Mouse (Mus musculus) heart, postnatal 25 days (tissue): ENCODE results near the gene Nhlrc4. TPM values are rescaled to one million over a fixed set of nuclear protein-coding genes. Genes with fewer than 3 reads are reported as not detected.

Experiments
- DNase-seq: peaks from one replicate; pipeline ENCODE4 v3.0.0; 2022; ENCODE audit warnings: low spot score
- intact Hi-C: fragments of 180-260 bp; cut with DNase I; formaldehyde crosslinking; loops from one replicate; pipeline ENCODE4 v1.15.1; 2025
- total RNA-seq, 2 experiments: library from RNA; stranded (reverse); gene quantifications; 2 replicates each; pipeline ENCODE4 v1.2.3; 2021

Nhlrc4 gene
- total RNA-seq, 2 experiments from 2014 or later: not detected

DNA sequence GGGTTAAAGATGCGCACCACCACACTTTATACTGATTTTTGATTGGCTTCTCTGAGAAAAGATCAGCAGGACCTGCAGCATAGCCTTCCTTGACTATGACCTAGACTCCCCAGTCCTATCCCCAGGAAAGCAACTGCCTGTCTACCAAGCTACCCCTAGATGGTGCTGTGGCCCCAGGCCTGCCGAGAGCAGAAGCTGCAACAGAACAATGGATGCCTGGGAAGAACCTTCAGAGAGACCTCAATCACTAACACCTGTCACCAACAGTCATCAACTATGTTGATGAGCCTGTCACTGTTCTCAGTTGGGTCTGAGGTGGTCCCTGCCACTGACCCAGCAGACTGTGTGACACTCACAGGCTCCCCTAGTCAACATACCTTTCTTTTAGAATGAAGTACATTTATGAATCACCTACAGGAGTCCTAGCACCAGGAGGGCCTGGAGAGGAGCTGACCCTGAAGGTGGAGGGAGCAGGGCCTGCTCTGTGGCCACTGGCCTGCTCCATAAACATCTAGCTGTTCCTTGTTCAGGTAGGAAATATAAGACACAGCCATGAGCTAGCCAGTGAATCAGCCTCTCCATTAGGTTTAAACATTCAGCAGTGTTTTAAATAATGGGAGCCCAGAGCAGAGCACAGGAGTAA lies 50.7 kb downstream of the Nhlrc4 start:
- intact Hi-C loops: loop anchor here (1.0 to 10.0 kb wide), 5 partner anchors 19 to 198 kb away; partner anchors contain the start of genes Decr2, Nhlrc4 and Pigq
- DNase-seq: no peak

Other genes with a start within 250 kb of the Nhlrc4 start
- under 1 TPM in 1 of 2 experiments, not detected in 1; 0.70 TPM for gene Gng13, start 227.8 kb downstream of the Nhlrc4 start, total RNA-seq
- 1 to 10 TPM; 1.6 to 1.9 TPM for gene Chtf18, start 217.5 kb downstream of the Nhlrc4 start, total RNA-seq
- gene Rpusd1, start 217.3 kb downstream of the Nhlrc4 start, total RNA-seq: 1 to 10 TPM; 5.3 to 5.6 TPM
- not detected for gene Mslnl, start 208.9 kb downstream of the Nhlrc4 start, total RNA-seq
- gene Msln, start 190.6 kb downstream of the Nhlrc4 start, total RNA-seq: 10 to 100 TPM; 21.2 to 28.5 TPM
- 10 to 100 TPM; 44.8 to 48.2 TPM for gene Narfl, start 171.2 kb downstream of the Nhlrc4 start, total RNA-seq
- gene Haghl, start 159.3 kb downstream of the Nhlrc4 start, total RNA-seq: 1 to 10 TPM; 5.5 to 9.1 TPM
- not detected for gene Ccdc78, start 158.4 kb downstream of the Nhlrc4 start, total RNA-seq
- gene Fam173a, start 152.1 kb downstream of the Nhlrc4 start, total RNA-seq: 10 to 100 TPM; 35.4 to 36.0 TPM
- under 1 TPM in 1 of 2 experiments, not detected in 1; 0.53 TPM for gene AC134908.4, start 149.3 kb downstream of the Nhlrc4 start, total RNA-seq
- gene Metrn, start 147.8 kb downstream of the Nhlrc4 start, total RNA-seq: 10 to 100 TPM; 74.4 to 75.1 TPM
- gene Fbxl16, start 135.9 kb downstream of the Nhlrc4 start, total RNA-seq: 1 to 10 TPM; 1.2 to 1.3 TPM
- gene Wdr24, start 121.3 kb downstream of the Nhlrc4 start, total RNA-seq: 10 to 100 TPM; 10.2 to 10.6 TPM
- gene Jmjd8, start 116.1 kb downstream of the Nhlrc4 start, total RNA-seq: 10 to 100 TPM; 35.5 to 36.6 TPM
- 100 to 1,000 TPM; 114 to 117 TPM for gene Stub1, start 111.6 kb downstream of the Nhlrc4 start, total RNA-seq
- gene Rhbdl1, start 107.7 kb downstream of the Nhlrc4 start, total RNA-seq: 1 to 10 TPM; 1.2 to 2.2 TPM
- gene Gm20683, start 103.2 kb downstream of the Nhlrc4 start, total RNA-seq: 1 to 10 TPM; 2.8 to 3.6 TPM
- gene Rhot2, start 100.1 kb downstream of the Nhlrc4 start, total RNA-seq: 100 to 1,000 TPM; 120 to 125 TPM
- gene Wdr90, start 83.5 kb downstream of the Nhlrc4 start, total RNA-seq: 1 to 10 TPM; 2.8 to 2.9 TPM
- 100 to 1,000 TPM; 261 to 270 TPM for gene Mcrip2, start 76.2 kb downstream of the Nhlrc4 start, total RNA-seq
- gene Mettl26, start 69.9 kb downstream of the Nhlrc4 start, total RNA-seq: 10 to 100 TPM; 13.6 to 14.4 TPM
- gene Wfikkn1, start 64.1 kb downstream of the Nhlrc4 start, total RNA-seq: under 1 TPM; 0.45 to 0.75 TPM
- gene Rab40c, start 25.2 kb downstream of the Nhlrc4 start, total RNA-seq: 10 to 100 TPM; 17.0 to 17.4 TPM
- gene Pigq, start within 50 bp of the Nhlrc4 start, total RNA-seq: 10 to 100 TPM; 49.0 to 55.6 TPM
- gene A930017K11Rik, start 7.6 kb upstream of the Nhlrc4 start, total RNA-seq: under 1 TPM; 0.17 to 0.18 TPM
- gene Capn15, start 40.8 kb upstream of the Nhlrc4 start, total RNA-seq: 1 to 10 TPM; 7.1 to 7.8 TPM
- gene Rab11fip3, start 124.6 kb upstream of the Nhlrc4 start, total RNA-seq: 10 to 100 TPM; 28.0 to 30.2 TPM
- gene Decr2, start 145.4 kb upstream of the Nhlrc4 start, total RNA-seq: 10 to 100 TPM; 11.0 to 11.7 TPM
- gene Nme4, start 150.6 kb upstream of the Nhlrc4 start, total RNA-seq: 1 to 10 TPM; 3.2 to 3.6 TPM
- 1 to 10 TPM; 2.5 to 3.1 TPM for gene Tmem8, start 168.3 kb upstream of the Nhlrc4 start, total RNA-seq
- gene Mrpl28, start 178.5 kb upstream of the Nhlrc4 start, total RNA-seq: 100 to 1,000 TPM; 130 to 133 TPM
- 10 to 100 TPM; 14.0 to 16.0 TPM for gene Axin1, start 193.7 kb upstream of the Nhlrc4 start, total RNA-seq